Mouse (Mus musculus): ENCODE measurements at regions not wholly inside any gene's neighbourhood (a gene's known extent, or its start where the extent isn't known, plus 50 kb on each side); places are given as distances from the start of the nearest gene placed in this dataset.

DNA sequence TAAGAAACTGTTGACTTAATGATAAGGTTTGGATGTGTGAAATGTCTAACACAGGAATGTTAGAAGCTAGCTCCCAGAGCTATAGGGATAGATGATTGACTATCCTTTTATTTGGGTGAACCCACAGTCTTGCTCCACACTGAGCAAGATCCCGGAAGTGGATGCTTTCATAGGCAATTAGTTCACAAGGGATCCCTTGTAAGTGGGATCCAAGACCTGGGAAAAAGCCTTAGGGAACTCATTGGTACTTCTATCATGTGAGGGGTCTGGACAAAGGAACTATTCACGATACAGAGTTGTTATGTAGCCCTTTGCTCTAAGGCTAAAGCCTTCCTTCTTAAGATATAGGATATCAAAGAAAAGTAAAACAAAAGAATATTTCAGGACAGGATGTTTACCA, 245.9 kb upstream of the Mon1b start:
- H3K4me3 ChIP-seq, result no peak overlapping the region
- H3ac ChIP-seq (ENCODE audit: control insufficient read depth, insufficient read length), result no peak overlapping the region
- TF ChIP-seq POLR2AphosphoS2 (IDR thresholded peaks at IDR 0.05; ENCODE audit: insufficient read length, low read depth) (no peak), USF1 (IDR thresholded peaks at IDR 0.05; ENCODE audit: low read depth) (no peak), TCF12 (IDR thresholded peaks at IDR 0.05; ENCODE audit: insufficient read depth, poor library complexity, severe bottlenecking) (no peak), MYOD1 (IDR thresholded peaks at IDR 0.05; ENCODE audit: control insufficient read depth in 1 of 3, insufficient read length in 2 of 3, low read depth in 2 of 3) (no peak), MAX (IDR thresholded peaks at IDR 0.05; ENCODE audit: low read depth) (no peak), E2F4 (IDR thresholded peaks at IDR 0.05; ENCODE audit: insufficient read depth) (no peak)
- H3K36me3 ChIP-seq (ENCODE audit: control insufficient read depth, insufficient read depth), result no peaks in the 10 kb centered on the region
- no peaks in the 10 kb centered on the region for H3K79me2 ChIP-seq (ENCODE audit: control insufficient read depth, insufficient read depth)
- H3K27me3 ChIP-seq (ENCODE audit: control insufficient read depth, insufficient read depth, insufficient read length), result no peaks in the 10 kb centered on the region
- H3K4me2 ChIP-seq (ENCODE audit: low read depth), result no peak overlapping the region

DNA sequence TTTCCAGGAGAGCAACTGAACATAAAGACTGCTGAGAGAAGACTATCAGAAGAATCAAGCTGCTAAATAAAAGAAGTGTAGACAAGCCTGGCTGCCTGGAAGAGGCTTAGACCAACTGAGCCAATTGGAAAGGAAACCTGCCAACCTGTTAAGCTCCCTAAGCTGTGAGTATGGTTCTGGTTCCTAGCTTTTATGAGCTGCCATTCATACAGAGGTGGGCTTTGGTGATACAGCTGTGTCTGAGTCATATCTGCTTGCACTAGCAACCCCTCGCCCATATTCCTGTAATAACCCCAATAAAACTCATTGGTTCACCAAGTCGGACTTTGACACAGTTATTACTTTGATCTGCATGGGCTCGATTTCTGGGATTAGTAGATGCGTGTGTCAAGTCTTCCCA, 245.3 kb upstream of the Mon1b start:
- Histone ChIP-seq H3K36me3 (ENCODE audit: control insufficient read depth, insufficient read depth) (no peaks in the 10 kb centered on the region), H3K79me2 (ENCODE audit: control insufficient read depth, insufficient read depth) (no peaks in the 10 kb centered on the region), H3ac (ENCODE audit: control insufficient read depth, insufficient read length) (no peak overlapping the region), H3K4me3 (no peak overlapping the region), H3K4me2 (ENCODE audit: low read depth) (no peak overlapping the region), H3K27me3 (ENCODE audit: control insufficient read depth, insufficient read depth, insufficient read length) (no peaks in the 10 kb centered on the region)
- no peak for TF ChIP-seq POLR2AphosphoS2 (IDR thresholded peaks at IDR 0.05; ENCODE audit: insufficient read length, low read depth)
- TF ChIP-seq E2F4 (IDR thresholded peaks at IDR 0.05; ENCODE audit: insufficient read depth), result no peak
- no peak for TF ChIP-seq TCF3 (IDR thresholded peaks at IDR 0.05; ENCODE audit: insufficient read length, low read depth)
- no peak for TF ChIP-seq POLR2A (IDR thresholded peaks at IDR 0.05; ENCODE audit: insufficient read length, low read depth)
- TF ChIP-seq MAX (IDR thresholded peaks at IDR 0.05; ENCODE audit: low read depth), result no peak

DNA sequence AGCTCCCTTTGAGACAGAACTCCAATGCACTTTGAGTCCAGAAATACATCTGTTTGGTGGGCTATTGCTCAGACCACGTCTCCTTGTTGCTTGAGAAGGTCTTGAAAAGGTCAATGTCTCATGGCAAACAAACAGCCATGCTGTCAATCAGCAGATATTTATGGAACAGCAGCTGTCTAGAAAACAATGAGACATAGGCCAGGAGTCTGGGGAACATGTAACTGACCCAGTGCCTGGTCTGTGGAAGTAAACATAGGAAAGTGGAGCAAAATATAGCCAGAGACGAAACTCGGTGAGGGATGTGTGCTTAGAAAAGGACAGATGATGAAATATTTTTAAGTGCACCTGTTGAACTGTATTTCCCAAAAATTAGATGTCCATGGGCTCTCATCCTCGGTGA, 241.1 kb upstream of the Mon1b start:
- no peak overlapping the region for H3K4me3 ChIP-seq
- H3K36me3 ChIP-seq (ENCODE audit: control insufficient read depth, insufficient read depth), result no peaks in the 10 kb centered on the region
- no peak overlapping the region for H3ac ChIP-seq (ENCODE audit: control insufficient read depth, insufficient read length)
- TF ChIP-seq MYOD1 (IDR thresholded peaks at IDR 0.05; ENCODE audit: control insufficient read depth in 1 of 3, insufficient read length in 2 of 3, low read depth in 2 of 3) (peak in 1 of 3 experiments; percentile 43), TCF12 (IDR thresholded peaks at IDR 0.05; ENCODE audit: insufficient read depth, poor library complexity, severe bottlenecking) (no peak)
- no peaks in the 10 kb centered on the region for H3K27me3 ChIP-seq (ENCODE audit: control insufficient read depth, insufficient read depth, insufficient read length)
- H3K79me2 ChIP-seq (ENCODE audit: control insufficient read depth, insufficient read depth), result no peaks in the 10 kb centered on the region
- no peak overlapping the region for H3K4me2 ChIP-seq (ENCODE audit: low read depth)

DNA sequence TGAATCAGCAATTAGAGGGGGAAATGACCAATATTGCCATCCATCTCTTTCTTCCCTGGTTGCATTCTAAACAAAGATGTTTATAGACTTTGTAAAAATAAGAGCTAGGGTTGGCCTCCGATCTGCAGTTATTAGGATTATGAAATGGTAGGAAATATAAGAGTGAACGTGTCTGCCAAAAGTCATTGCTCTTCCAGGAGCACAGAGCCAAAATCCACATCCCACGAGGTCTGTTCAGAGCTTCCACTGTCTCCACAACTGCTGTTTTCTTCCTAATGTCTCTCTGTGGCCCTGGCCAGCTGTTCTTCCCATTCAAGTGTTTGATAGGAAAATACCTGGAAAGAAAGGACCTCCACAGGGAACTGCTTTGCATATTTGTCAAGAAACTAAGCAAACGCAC, 230.2 kb upstream of the Mon1b start:
- H3K79me2 ChIP-seq (ENCODE audit: control insufficient read depth, insufficient read depth), result no peaks in the 10 kb centered on the region
- no peak overlapping the region for H3ac ChIP-seq (ENCODE audit: control insufficient read depth, insufficient read length)
- no peaks in the 10 kb centered on the region for H3K36me3 ChIP-seq (ENCODE audit: control insufficient read depth, insufficient read depth)
- H3K27me3 ChIP-seq (ENCODE audit: control insufficient read depth, insufficient read depth, insufficient read length), result no peaks in the 10 kb centered on the region
- TF ChIP-seq SRF (IDR thresholded peaks at IDR 0.05; ENCODE audit: control insufficient read depth, insufficient read length, low read depth), result no peak
- no peak for TF ChIP-seq TCF12 (IDR thresholded peaks at IDR 0.05; ENCODE audit: insufficient read depth, poor library complexity, severe bottlenecking)
- no peak for TF ChIP-seq POLR2A (IDR thresholded peaks at IDR 0.05; ENCODE audit: insufficient read length, low read depth)
- TF ChIP-seq CEBPB (IDR thresholded peaks at IDR 0.05; ENCODE audit: insufficient read depth, poor library complexity, severe bottlenecking), result no peak
- no peak for TF ChIP-seq MYOG (IDR thresholded peaks at IDR 0.05; ENCODE audit: control insufficient read depth in 1 of 3, insufficient read depth in 1 of 3, insufficient read length in 2 of 3, low read depth in 2 of 3)
- no peak for TF ChIP-seq TCF3 (IDR thresholded peaks at IDR 0.05; ENCODE audit: insufficient read length, low read depth)
- no peak for TF ChIP-seq MAX (IDR thresholded peaks at IDR 0.05; ENCODE audit: low read depth)
- TF ChIP-seq REST (IDR thresholded peaks at IDR 0.05; ENCODE audit: insufficient read depth, insufficient read length), result no peak
- no peak for TF ChIP-seq POLR2AphosphoS2 (IDR thresholded peaks at IDR 0.05; ENCODE audit: insufficient read length, low read depth)
- no peak for TF ChIP-seq USF1 (IDR thresholded peaks at IDR 0.05; ENCODE audit: low read depth)
- TF ChIP-seq MYOD1 (IDR thresholded peaks at IDR 0.05; ENCODE audit: control insufficient read depth in 1 of 3, insufficient read length in 2 of 3, low read depth in 2 of 3), result no peak
- H3K4me2 ChIP-seq (ENCODE audit: low read depth), result no peak overlapping the region
- no peak overlapping the region for H3K4me3 ChIP-seq

DNA sequence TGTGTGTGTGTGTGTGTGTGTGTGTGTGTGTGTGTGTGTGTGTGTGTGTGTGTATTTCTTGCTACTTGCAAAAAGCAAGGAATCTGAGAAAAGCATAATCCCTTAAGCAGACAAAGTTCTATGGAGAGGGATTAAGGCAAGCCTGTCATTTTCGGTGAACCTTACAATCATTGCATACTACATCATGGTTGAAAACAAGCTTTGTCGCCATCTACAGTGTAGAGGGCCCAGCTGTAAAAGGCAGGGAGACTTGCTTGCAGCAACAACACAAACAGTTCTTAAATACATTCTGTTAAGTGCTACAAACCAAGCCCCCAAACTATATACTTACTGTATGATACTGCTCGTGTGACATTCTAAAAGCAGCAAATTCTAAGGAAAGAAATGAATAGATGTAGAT, 216.0 kb upstream of the Mon1b start:
- no peaks in the 10 kb centered on the region for H3K79me2 ChIP-seq (ENCODE audit: control insufficient read depth, insufficient read depth)
- H3K4me2 ChIP-seq (ENCODE audit: low read depth), result no peak overlapping the region
- H3K27me3 ChIP-seq (ENCODE audit: control insufficient read depth, insufficient read depth, insufficient read length), result no peaks in the 10 kb centered on the region
- no peak overlapping the region for H3K4me3 ChIP-seq
- no peak overlapping the region for H3ac ChIP-seq (ENCODE audit: control insufficient read depth, insufficient read length)
- H3K36me3 ChIP-seq (ENCODE audit: control insufficient read depth, insufficient read depth), result no peaks in the 10 kb centered on the region
- TF ChIP-seq SRF (IDR thresholded peaks at IDR 0.05; ENCODE audit: control insufficient read depth, insufficient read length, low read depth) (no peak), MYOG (IDR thresholded peaks at IDR 0.05; ENCODE audit: control insufficient read depth in 1 of 3, insufficient read depth in 1 of 3, insufficient read length in 2 of 3, low read depth in 2 of 3) (no peak), POLR2A (IDR thresholded peaks at IDR 0.05; ENCODE audit: insufficient read length, low read depth) (no peak), USF1 (IDR thresholded peaks at IDR 0.05; ENCODE audit: low read depth) (no peak), REST (IDR thresholded peaks at IDR 0.05; ENCODE audit: insufficient read depth, insufficient read length) (no peak), E2F4 (IDR thresholded peaks at IDR 0.05; ENCODE audit: insufficient read depth) (no peak), MYOD1 (IDR thresholded peaks at IDR 0.05; ENCODE audit: control insufficient read depth in 1 of 3, insufficient read length in 2 of 3, low read depth in 2 of 3) (no peak), POLR2AphosphoS2 (IDR thresholded peaks at IDR 0.05; ENCODE audit: insufficient read length, low read depth) (no peak), CEBPB (IDR thresholded peaks at IDR 0.05; ENCODE audit: insufficient read depth, poor library complexity, severe bottlenecking) (no peak), TCF3 (IDR thresholded peaks at IDR 0.05; ENCODE audit: insufficient read length, low read depth) (no peak), TCF12 (IDR thresholded peaks at IDR 0.05; ENCODE audit: insufficient read depth, poor library complexity, severe bottlenecking) (no peak), MAX (IDR thresholded peaks at IDR 0.05; ENCODE audit: low read depth) (no peak)

Measured in myocyte (in vitro differentiated cells).